Mouse (Mus musculus) kidney, embryonic 15.5 days (tissue): ENCODE results near the gene Ntng1. TPM values are rescaled to one million over a fixed set of nuclear protein-coding genes. Genes with fewer than 3 reads are reported as not detected.
A peak's percentile ranks its signal among the peaks of the same experiment; 100 is the strongest.

ENCODE experiments used
- ATAC-seq: fragments of 200-750 bp; cut with Nextera tagmentation; replicated peaks from 2 replicates; pipeline ENCODE4 v1.8.0; 2017; ENCODE audit warnings: moderate TSS enrichment; ENCODE audit not compliant: low FRiP score
- H3K27ac ChIP-seq: fragments of 300-500 bp; sonication (generic); 2 replicates; pipeline ENCODE4 v1.5.1; 2015; ENCODE audit warnings: mild to moderate bottlenecking, inconsistent platforms
- H3K27me3 ChIP-seq: fragments of 300-500 bp; sonication (generic); 2 replicates; pipeline ENCODE4 v1.6.1; 2015; ENCODE audit warnings: inconsistent platforms
- H3K36me3 ChIP-seq: fragments of 300-500 bp; sonication (generic); 2 replicates; pipeline ENCODE4 v1.6.1; 2015; ENCODE audit warnings: inconsistent platforms
- H3K4me1 ChIP-seq: fragments of 300-500 bp; sonication (generic); 2 replicates; pipeline ENCODE4 v1.6.1; 2015; ENCODE audit warnings: inconsistent platforms
- H3K4me2 ChIP-seq: fragments of 300-500 bp; sonication (generic); 2 replicates; pipeline ENCODE4 v1.6.1; 2015; ENCODE audit warnings: moderate library complexity, mild to moderate bottlenecking, inconsistent platforms
- H3K4me3 ChIP-seq: fragments of 300-500 bp; sonication (generic); replicated peaks from 2 replicates; pipeline ENCODE4 v1.5.1; 2015; ENCODE audit warnings: mild to moderate bottlenecking, inconsistent platforms
- H3K9ac ChIP-seq: fragments of 300-500 bp; sonication (generic); 2 replicates; pipeline ENCODE4 v1.6.1; 2015; ENCODE audit warnings: mild to moderate bottlenecking, inconsistent platforms
- H3K9me3 ChIP-seq: fragments of 300-500 bp; sonication (generic); replicated peaks from 2 replicates; pipeline ENCODE4 v1.6.1; 2016; ENCODE audit warnings: inconsistent platforms
- WGBS: fragments of 180-500 bp; shearing (Covaris S2); methylation state at CpG from one replicate; pipeline ENCODE4 v1.1.7; 2015; ENCODE audit warnings: mixed read lengths; 5-methylcytosine and 5-hydroxymethylcytosine counted together
- polyA plus RNA-seq: library from polyadenylated mRNA; unstranded; fragments of >200 nt; fragmentation: Nextera tagmentation; extraction: Ambion mirVana; gene quantifications from 2 replicates; pipeline ENCODE4 v1.2.1, GENCODE M21; 2015

The Ntng1 gene
- 2.4 and 4.1 TPM in 2 replicates for polyA plus RNA-seq

DNA sequence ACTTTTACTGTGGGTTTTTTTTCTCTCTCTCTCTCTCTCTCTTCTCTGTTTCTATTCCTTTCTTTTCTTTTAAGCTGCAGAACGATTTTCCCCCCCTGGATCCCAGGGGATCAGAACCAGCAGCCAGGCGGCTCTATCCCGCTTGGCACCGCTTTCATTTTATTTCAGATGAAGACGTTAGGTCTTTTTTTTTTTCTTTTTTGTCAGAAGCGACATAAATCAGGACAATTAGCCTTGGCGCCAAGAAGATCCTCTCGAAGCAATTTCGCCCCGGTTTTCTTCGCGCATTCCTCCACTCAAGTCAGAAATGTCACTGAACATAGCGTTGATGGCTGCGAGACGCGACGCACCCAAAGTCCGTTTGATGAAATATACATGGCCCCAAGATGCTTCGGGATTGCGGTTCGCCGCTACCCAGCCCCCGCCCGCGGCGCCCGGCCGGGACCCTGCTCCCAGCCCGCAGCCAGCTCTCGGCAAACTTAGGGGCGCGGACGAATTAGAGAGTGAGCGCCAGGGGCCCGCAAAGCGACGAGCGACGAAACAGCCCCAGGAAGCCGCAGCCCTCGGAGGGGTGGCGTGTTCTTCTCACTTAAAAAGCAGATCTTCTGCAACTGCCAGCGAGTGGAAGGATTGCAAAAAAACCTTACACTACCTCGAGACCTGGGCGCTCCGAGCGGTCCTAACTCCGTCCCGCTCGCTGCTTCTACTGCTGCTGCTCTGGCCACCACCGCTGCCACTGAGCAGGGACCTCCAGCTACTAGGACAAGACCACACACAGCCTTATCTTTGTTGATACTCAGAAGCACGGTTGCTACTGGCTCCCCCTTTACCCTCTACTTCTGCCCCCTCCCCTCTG lies at the start of gene Ntng1:
Gene Ntng1, minus strand, starts transcription at position 806 of the 856 bp plus-strand sequence.
- no peaks in the 10 kb centered on the region for H3K36me3 ChIP-seq
- peak within 1 kb of the TSS; percentile 43; the same call in 1 of the 2 replicates for H3K9ac ChIP-seq
- peaks cover 35% of the 10 kb centered on the region for H3K27me3 ChIP-seq
- no peak within 1 kb of the TSS for H3K27ac ChIP-seq
- peak; percentile 72 for ATAC-seq
- WGBS: under 1% methylated on average over 52 of the region's 52 CpGs
- no peaks in the 10 kb centered on the region for H3K9me3 ChIP-seq
- H3K4me3 ChIP-seq: peak within 1 kb of the TSS; percentile 63
- peak within 1 kb of the TSS; percentile 96 for H3K4me2 ChIP-seq
- H3K4me1 ChIP-seq: peaks cover 21% of the 10 kb centered on the region

DNA sequence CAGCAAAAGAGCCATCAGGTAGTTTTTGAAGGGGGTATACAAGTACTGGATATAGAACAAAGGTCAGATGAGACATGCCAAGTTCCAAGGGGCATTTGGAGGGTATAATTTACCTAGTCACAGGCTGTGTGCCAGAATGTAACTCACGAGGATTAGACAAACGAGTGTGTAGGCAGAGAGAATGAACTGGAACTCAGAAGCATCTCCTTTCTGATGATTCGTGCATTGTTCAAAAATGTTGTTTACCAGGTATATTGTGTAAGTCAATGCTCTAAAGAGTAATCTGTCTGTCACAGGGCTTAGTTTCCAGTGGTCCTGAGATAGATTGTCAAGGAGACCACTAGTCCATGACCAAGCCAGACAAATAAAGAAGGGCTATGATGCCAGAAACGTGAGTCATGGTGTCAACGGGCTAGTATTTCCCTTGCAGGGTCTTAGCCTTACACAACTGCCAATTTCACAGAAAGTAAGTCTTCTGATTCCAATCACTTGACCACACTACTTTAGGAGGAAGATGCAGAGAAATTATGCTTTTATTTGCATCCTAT lies 43.7 kb upstream of the Ntng1 start:
- H3K36me3 ChIP-seq: no peaks in the 10 kb centered on the region
- H3K27me3 ChIP-seq: no peaks in the 10 kb centered on the region

DNA sequence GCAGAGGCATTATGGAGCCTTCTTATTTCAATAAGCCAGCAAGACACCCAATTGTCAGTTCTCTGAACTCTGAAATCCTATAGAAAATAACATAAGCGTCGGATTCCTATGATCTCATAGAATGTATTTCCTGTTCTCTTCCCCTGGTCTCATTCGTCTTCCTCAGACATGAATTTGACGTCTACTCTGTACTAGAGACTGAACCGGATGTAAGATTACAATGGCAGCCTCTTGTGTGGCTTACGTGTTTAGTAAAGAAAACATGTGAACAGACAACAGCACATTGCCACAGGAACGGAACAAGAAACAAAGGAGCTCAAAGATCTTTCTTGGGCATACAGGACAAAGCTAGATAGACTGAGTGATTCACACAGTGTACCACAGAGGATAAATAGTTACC lies 5.3 kb upstream of the Ntng1 start:
- no peaks in the 10 kb centered on the region; the same call in 1 of the 2 replicates for H3K4me1 ChIP-seq
- H3K9ac ChIP-seq: no peak overlapping the region
- H3K27me3 ChIP-seq: peaks cover 14% of the 10 kb centered on the region
- no peaks in the 10 kb centered on the region for H3K36me3 ChIP-seq
- no peak overlapping the region for H3K4me2 ChIP-seq
- H3K27ac ChIP-seq: no peak overlapping the region
- 68% methylated on average over 7 of the region's 7 CpGs for WGBS
- H3K4me3 ChIP-seq: no peak overlapping the region
- no peak for ATAC-seq
- H3K9me3 ChIP-seq: no peaks in the 10 kb centered on the region

More for the DNA sequence above, 43.7 kb upstream of the Ntng1 start:
- Histone ChIP-seq H3K4me3 (no peak overlapping the region), H3K9ac (no peak overlapping the region), H3K4me1 (no peaks in the 10 kb centered on the region), H3K27ac (no peak overlapping the region), H3K9me3 (no peaks in the 10 kb centered on the region), H3K4me2 (no peak overlapping the region)
- WGBS: 80% methylated on average over 5 of the region's 5 CpGs
- no peak for ATAC-seq

DNA sequence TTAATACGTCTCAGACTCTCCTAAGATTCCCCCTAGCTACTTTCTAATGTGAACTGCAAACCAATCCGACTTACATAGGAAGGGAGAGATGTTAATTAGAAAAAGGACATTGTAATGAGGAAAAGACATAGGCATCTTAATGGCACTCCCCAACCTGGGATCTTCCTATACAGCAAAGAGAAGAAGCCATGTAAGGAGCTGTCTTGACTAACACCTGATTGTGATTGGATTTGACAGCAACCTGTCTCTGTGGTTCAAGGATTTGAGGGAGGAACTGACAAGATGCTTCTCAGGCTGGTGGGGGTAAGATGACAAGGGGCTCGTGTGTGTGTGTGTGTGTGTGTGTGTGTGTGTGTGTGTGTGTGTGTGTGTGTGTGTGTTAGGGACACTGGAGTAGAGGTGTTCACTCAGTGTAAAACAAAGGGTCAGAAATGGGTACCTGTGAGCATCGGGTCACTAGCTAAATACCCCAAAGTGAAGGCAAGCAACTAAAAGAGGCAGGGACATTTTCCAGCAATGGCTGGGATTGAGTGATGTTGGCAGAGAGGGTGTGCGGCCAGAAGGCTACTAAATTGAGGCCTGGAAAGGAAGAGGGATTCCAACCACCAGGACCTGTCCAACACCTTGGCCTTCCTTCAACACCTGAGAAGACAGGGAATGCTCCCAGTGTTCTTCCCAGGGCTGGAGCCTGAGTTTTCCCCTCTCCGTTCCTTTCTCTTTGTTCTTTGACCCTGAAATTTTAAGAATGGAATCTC lies 667 bp upstream of the Ntng1 start:
- peaks cover 35% of the 10 kb centered on the region for H3K27me3 ChIP-seq
- no peaks in the 10 kb centered on the region for H3K36me3 ChIP-seq
- no peak for ATAC-seq

DNA sequence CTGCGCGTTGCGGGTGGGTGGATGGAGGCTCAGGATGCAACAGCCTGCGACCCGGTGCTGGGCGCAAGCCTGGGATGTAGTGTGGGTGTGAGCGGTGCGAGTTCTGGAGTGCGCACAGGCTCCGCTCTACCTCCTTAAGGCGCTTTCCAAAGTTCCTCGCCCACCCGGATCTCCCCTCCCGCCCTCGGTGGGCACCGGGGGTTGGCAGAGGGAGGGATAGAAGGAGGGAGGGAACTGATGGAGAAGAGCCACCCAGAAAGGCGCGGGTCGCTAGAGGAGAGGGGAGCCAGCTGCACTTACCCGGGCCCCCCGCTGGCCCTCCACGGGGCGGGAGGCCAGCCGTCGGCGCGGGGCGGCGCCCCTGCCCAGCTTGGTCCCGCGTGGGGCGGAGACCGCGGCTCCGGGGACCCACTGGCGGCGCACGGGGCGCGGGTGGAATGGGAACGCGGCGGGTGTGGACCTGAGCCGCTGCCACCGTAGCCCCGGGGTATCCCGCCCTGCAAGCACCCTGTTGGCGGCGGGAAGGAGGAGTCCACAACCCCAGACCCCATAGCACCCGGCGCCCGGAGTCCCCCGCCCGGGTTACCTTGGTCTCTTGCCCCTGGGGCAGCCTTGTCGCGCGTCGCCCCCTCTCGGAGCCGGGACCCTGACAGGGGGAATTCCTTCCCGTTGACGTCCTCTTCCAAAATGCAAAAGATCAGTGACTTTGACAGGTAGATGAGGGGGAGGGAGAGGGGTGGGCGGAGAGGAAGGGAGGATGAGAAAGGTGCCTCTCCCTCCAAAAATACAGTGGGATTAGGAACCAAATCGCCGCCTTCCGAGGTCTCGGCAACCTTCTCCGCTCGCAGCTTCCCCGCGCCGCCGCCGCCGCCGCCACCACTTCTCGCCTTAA lies 1.3 kb downstream of the Ntng1 start:
- 0% methylated on average over 68 of the region's 77 CpGs for WGBS

More for the DNA sequence above, 667 bp upstream of the Ntng1 start:
- no peak overlapping the region for H3K9ac ChIP-seq
- H3K4me3 ChIP-seq: no peak overlapping the region
- peak overlapping the region; percentile 96 for H3K4me2 ChIP-seq
- no peak overlapping the region for H3K27ac ChIP-seq
- WGBS: 33% methylated on average over 6 of the region's 6 CpGs
- H3K9me3 ChIP-seq: no peaks in the 10 kb centered on the region
- peaks cover 21% of the 10 kb centered on the region for H3K4me1 ChIP-seq

DNA sequence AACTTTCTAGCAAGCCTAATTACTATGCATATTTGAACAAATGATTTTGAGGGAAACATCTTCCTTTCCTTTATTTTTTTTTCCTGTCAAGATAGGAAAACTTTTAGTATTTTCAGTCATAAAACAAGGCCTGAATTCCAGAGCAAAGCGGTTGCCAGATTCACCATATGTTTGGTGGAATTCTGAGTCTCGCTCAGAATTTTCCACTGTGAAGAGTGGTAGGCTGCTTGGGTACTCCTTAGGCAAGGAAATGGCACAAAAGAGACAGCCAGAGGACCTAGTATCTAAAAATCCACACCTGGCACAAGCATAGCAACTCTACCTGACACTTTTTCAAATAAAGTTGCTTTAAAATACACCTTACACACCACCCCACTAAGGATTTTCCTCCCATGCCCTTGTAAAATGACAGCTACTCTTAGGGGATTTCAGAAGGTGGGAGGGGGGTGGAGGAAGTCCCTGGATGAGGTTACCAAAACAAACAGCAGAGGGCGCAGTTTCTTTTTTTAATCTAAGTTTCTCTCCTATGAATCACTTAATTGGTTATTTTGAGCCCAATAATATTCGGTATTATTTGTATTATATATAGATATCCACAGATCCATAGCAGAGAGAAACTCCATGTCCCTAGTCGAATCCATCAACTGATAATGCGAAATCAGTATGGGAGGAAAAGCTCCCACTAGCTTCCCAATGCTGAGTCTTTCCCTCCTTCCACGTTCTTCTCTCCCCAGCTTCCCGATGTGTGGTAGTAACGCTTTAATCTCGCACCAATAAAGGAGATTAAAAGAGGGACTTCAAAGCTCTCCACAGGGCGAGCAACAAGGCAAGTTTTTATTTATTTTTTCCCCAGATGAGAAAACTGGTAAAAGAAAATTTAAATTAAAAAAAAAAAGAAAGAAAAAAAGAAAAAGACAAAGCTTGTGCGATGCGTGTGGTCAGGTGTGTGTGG lies 2.2 kb downstream of the Ntng1 start:
- no peak for ATAC-seq
- no peak overlapping the region for H3K9ac ChIP-seq

More for the DNA sequence above, 1.3 kb downstream of the Ntng1 start:
- peak overlapping the region; percentile 96 for H3K4me2 ChIP-seq
- H3K9me3 ChIP-seq: no peaks in the 10 kb centered on the region
- peaks cover 35% of the 10 kb centered on the region for H3K27me3 ChIP-seq
- no peak overlapping the region for H3K27ac ChIP-seq
- peaks cover 21% of the 10 kb centered on the region for H3K4me1 ChIP-seq
- no peaks in the 10 kb centered on the region for H3K36me3 ChIP-seq
- peak overlapping the region; percentile 63 for H3K4me3 ChIP-seq
- ATAC-seq: peak; percentile 80
- H3K9ac ChIP-seq: peak overlapping the region; percentile 43

DNA sequence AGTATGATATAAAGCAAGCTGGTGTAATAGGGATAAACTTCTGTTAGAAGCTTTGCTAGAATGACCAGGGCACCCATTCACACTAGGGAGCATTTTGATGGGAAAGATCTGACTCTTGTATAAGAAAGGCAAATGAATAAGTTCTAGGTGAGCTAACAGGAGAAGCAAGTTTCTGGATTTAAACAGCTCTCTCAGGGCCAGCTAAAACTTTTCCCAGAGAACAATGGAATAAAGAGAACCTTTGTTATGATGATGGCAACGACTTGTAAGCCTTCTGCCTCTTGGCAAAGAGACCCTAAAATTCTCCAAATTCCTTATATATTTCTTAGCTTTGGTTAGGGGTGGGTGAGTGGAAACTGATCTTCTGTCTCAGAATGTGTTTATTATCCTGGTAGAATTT lies 7.7 kb downstream of the Ntng1 start:
- no peaks in the 10 kb centered on the region for H3K9me3 ChIP-seq
- H3K9ac ChIP-seq: no peak overlapping the region
- no peak for ATAC-seq
- no peaks in the 10 kb centered on the region for H3K4me1 ChIP-seq
- H3K36me3 ChIP-seq: no peaks in the 10 kb centered on the region
- H3K4me2 ChIP-seq: no peak overlapping the region
- no peak overlapping the region for H3K27ac ChIP-seq
- 20% methylated on average over 1 of the region's 1 CpGs for WGBS
- H3K27me3 ChIP-seq: 0 out of 2 replicates have a peak, but pooled peaks cover 3% of the 10 kb centered on the region
- H3K4me3 ChIP-seq: no peak overlapping the region

More for the DNA sequence above, 2.2 kb downstream of the Ntng1 start:
- Histone ChIP-seq H3K4me1 (peaks cover 21% of the 10 kb centered on the region), H3K4me2 (peak overlapping the region; percentile 96), H3K27ac (no peak overlapping the region), H3K27me3 (peaks cover 35% of the 10 kb centered on the region), H3K9me3 (no peaks in the 10 kb centered on the region), H3K4me3 (peak overlapping the region; percentile 63), H3K36me3 (no peaks in the 10 kb centered on the region)
- 3% methylated on average over 13 of the region's 13 CpGs for WGBS

DNA sequence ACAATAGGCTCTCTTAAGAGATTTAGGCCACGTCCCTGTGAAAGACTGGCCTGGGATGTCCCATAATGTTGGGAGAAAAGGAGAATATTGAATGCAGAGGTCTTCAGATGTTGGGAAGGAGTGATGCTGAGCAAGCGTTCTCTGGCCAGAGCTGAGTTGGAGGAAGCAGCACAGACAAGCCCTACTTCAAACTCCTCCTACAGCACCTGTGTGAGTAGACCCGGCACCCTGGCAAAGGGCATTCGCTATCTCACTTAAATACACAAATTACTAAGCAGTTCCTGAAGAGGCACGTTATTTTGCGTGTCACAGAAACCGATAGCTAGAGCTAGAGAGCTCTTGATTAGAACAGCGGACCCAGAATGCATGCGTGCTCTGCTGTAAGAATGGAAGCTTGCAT lies 10.7 kb downstream of the Ntng1 start:
- H3K9ac ChIP-seq: no peak overlapping the region
- no peak for ATAC-seq
- H3K4me3 ChIP-seq: no peak overlapping the region
- no peaks in the 10 kb centered on the region for H3K4me1 ChIP-seq
- no peaks in the 10 kb centered on the region for H3K36me3 ChIP-seq
- no peak overlapping the region for H3K4me2 ChIP-seq
- WGBS: 78% methylated on average over 9 of the region's 9 CpGs
- H3K9me3 ChIP-seq: no peaks in the 10 kb centered on the region
- no peaks in the 10 kb centered on the region for H3K27me3 ChIP-seq
- no peak overlapping the region for H3K27ac ChIP-seq

DNA sequence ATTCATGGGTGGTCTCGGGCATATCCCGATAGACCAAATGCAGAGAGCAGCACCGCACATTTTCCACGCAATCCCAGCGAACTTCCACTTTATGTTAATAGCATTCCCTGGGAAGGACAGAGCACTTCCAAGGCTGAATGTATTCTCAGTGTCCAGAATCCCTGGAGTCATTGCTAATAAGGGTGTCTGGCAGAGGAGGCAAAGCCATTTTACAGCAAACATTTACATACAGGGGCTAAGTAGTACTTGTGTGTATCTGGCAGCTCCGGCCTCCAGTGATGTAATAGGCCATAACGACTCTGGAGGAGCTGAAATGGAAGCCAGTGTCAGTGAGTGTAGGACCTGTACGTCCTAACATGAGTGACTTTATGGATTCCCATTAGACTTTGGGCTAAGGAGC lies 11.5 kb downstream of the Ntng1 start:
- no peaks in the 10 kb centered on the region for H3K9me3 ChIP-seq

DNA sequence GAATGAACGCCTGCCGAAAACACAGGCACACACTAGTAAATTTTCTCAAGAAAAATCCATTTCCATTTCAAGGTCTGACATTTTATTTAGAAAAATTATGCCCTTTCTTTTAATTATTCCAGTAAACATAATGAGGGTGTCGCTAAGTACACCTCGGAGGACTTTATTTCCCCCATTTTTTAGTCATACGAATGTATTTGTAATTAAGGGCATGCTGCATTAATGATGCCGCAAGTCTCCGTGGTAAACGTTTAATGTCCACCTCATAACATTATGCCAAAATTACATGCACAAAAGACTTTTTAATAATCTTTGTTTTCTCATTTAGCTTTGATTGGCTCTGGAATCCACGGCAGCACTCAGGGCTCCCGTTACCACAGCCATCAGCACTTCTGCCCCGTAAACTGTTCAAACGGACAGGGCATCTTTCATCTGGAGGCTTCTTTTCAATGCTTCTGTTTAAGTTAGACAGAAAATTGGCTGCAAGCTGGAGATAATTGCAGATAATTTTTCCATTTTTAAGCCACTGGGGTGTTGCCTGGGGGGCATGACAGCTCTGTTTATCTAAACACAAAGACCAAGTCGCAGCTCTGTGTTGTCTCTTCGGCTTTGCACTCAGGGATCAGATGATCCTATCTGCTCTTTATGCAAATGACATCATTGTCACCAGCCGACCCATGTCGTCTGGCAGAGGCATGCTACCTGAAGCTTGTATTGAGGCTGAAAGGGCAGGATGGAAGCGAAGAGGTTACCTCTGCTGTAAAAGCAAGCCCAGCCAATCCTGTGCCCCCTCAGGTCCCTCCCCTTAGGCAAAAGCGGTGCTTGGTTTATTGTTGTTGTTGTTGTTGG lies 12.5 kb downstream of the Ntng1 start:
- no peaks in the 10 kb centered on the region for H3K4me1 ChIP-seq
- H3K9me3 ChIP-seq: no peaks in the 10 kb centered on the region
- no peak overlapping the region for H3K9ac ChIP-seq
- no peak for ATAC-seq
- H3K36me3 ChIP-seq: no peaks in the 10 kb centered on the region
- H3K27ac ChIP-seq: no peak overlapping the region
- H3K4me2 ChIP-seq: no peak overlapping the region
- H3K4me3 ChIP-seq: no peak overlapping the region
- no peaks in the 10 kb centered on the region for H3K27me3 ChIP-seq
- 68% methylated on average over 18 of the region's 18 CpGs for WGBS

More for the DNA sequence above, 11.5 kb downstream of the Ntng1 start:
- no peaks in the 10 kb centered on the region for H3K4me1 ChIP-seq
- no peak overlapping the region for H3K27ac ChIP-seq
- no peak overlapping the region for H3K9ac ChIP-seq
- no peak overlapping the region for H3K4me2 ChIP-seq
- H3K4me3 ChIP-seq: no peak overlapping the region
- no peak for ATAC-seq
- no peaks in the 10 kb centered on the region for H3K36me3 ChIP-seq
- WGBS: 83% methylated on average over 8 of the region's 8 CpGs
- no peaks in the 10 kb centered on the region for H3K27me3 ChIP-seq
